Mouse (Mus musculus): Measurements from ENCODE around the gene Ppfia4.
A peak's percentile ranks its signal among the peaks of the same experiment; 100 is the strongest.

- TF ChIP-seq POLR2A (IDR thresholded peaks at IDR 0.05; ENCODE audit: insufficient read depth, low read length) (no peak), CTCF (IDR thresholded peaks at IDR 0.05; ENCODE audit: low read depth, low read length) (peak; percentile 33), EP300 (IDR thresholded peaks at IDR 0.05; ENCODE audit: insufficient read depth, low read depth, low read length) (no peak)
Measured at GRCm38 (mm10) chr1:134339757-134340619, 7.3 kb upstream of the Ppfia4 start.
